Mouse (Mus musculus) c-Kit-positive CD71-negative TER-119-negative erythroid progenitor cells, embryonic 14.5 days (primary cell): ENCODE measurements around the gene Prickle1.
A peak's percentile ranks its signal among the peaks of the same experiment; 100 is the strongest.

ENCODE experiments used
- DNase-seq: peaks from one replicate; pipeline ENCODE4 v3.0.0-alpha.2; 2013; ENCODE audit warnings: low read depth

Prickle1 gene

GRCm38 (mm10) chr15:93539415-93539814 is 56.3 kb downstream of the Prickle1 start:
- no peak for DNase-seq

- DNase-seq: no peak
These were observed 57.0 kb downstream of the Prickle1 start for GRCm38 (mm10) chr15:93538551-93539205.

GRCm38 (mm10) chr15:93537745-93538144 is 57.9 kb downstream of the Prickle1 start:
- no peak for DNase-seq

DNA sequence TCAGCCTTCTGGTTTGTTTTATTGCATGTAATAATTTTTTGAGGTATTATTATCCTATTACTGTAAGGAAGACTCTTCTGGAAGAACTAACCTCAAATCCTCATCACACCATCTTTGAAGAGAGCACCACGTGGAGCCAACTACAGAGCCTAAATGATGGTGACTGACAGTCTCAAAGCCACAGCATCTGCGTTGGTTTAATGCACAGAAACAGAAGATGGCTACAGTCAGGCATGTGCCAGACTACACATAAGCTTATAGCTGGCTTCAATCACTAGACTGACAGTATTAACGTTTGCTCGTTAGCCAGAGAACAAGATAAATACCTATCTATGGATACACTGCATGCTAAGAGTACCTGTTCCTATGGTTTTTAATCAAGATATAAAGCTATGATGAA is 59.5 kb downstream of the Prickle1 start:
- DNase-seq: no peak

- DNase-seq: no peak
These were observed 65.0 kb downstream of the Prickle1 start for GRCm38 (mm10) chr15:93530703-93531032.

DNA sequence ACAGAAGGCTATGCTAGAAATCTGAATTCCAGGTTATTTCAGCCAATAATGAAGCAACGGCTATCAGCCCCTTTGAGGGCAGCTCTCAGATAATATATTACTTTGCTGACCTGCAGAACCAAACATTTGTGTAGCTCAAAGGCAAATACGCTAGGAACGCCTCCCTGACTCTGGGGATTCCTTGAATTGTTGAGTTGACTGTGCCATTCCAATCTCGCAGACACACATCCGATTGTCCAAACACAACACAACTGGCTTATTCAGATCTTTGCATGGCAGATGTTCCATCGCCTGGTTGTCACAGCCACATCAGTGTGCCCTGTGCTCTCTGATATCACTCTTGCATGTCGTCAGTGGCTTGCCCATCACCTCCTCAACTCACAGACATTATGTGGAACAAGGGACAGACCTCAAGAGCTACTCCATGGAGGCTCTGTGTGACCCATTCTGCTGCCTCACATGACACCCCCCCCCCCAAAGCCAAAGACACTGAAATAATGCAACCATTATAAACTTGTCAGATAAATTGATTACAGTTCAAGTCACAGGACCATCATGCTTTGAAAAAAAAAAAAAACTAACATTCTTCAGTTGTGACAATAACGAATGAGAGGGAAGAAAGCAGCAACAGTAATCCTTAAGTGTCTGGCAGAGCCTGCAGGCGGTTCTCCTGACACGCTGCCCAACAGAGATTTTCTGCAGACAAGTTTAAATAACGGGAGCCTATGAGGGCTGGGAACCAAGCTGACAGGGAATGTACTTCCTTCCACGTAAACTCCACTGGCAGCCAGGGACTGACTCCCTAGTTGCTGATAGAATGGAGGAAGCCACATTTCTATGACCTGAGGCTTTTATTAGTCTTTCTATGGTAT is 65.6 kb downstream of the Prickle1 start:
- DNase-seq: no peak

GRCm38 (mm10) chr15:93525305-93525917 is 70.3 kb downstream of the Prickle1 start:
- DNase-seq: no peak

GRCm38 (mm10) chr15:93521787-93522180 is 73.9 kb downstream of the Prickle1 start:
- no peak for DNase-seq

DNA sequence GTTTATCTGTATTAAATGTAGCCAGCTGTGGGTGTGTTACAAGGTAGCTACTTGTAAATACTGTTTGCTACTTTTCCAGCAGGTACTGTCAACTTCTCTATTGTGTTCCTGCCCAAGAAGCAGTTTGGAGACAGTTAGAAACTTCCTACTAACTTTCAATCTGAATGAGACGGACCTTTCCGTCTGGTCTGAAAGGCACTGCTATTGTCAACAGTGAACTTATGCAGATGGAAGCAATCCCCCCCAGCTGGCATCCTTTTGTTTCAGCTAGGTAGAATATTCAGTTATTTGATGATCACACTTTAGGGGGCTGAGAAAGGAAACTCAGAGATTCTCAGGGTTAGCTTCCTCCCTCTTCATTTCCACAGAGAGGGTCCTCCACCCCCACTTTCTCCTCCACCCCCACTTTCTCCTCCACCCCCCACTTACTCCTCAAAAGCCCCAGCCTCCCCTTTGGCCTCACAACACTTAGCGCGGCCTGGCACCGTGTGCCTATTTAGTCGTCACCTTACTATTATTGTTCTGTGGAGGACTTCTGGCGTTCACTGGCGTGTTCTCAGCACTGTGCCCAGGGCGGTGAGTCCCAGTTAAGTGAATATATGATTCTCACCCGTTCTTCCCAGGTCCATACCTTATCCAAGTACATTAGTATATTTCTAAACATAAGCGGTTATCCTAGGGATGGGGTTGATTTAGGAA is 74.5 kb downstream of the Prickle1 start:
- no peak for DNase-seq

DNA sequence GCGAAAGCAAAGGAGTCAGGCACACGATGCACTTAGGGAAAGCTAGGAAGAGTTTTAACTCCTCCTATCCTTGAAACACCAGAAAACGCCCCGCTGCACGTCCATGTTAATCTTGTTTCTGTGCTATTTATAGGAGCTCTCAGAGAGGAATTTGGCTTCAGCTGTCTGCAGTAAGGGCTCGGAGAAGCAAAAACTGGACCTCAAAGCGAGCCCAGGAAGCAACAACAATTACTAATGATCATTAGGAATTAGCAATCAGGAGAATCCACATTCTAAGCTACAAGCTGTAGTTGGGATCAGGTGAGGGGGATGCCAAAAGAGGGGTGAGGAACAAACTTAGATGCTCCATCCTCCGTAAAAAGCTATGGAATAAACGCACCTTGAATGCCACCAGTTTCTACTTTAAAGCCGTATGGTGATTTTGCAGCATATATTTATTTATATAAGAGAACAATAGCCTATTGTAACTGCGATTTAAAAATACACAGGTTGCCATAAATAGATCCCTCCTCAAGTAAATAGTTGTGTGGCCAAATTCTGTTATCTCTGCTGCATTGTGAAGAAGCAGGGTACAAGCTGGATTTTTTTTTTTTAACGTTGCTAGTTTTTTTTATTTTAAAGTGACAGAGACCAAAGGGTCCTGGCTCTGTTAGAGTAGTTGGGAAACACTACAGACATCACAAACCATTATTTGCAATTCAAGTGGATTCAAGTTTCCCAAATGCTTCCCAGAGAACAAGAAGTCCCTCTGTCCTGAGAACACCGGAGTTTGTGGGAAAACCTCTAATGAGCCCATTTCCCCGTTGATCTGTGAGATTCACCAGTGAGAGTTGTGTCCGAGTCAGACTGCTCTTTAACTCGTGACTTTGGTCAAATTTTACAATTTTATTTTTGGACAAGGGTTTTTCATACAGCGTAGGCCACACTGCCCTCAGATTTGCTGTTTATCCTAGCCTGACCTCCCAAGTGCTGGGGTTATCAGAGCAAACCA is 75.6 kb downstream of the Prickle1 start:
- no peak for DNase-seq

GRCm38 (mm10) chr15:93518941-93519835 is 76.5 kb downstream of the Prickle1 start:
- peak; percentile 49 for DNase-seq

DNA sequence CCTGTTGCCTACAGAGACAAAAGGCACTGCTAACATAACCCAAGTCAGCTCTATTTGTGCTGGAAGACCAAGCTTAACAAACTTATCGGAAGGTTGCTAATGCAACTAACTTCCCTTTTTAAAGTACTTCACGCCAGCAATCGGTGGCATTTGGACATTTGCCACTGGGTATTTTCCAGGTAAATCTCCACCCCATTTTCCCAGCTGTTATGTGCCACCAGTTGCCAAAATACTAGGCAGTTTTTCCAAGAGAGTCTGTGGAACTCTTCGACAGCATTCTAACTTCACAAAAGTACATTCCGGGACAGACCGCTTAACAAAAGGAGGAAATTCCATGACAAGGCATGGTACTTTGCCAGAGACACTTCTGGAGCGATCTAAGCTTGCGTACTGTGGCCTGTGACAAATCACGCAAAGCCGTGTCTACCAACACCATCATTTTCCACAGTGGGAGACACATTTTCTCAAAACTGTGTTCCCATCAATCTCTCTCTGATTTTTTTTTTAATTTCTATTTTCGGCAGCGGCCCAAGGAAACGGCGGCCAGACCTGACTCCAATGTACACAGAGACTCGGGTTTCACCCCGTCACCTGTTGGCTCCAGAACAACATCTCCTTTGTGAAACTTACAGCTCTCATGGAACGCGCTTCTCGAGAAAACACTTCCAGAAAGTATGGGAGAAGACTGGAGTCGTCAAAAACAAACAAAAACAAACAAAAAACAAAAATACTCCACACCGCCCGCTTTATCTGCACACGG is 77.4 kb downstream of the Prickle1 start:
- DNase-seq: no peak

GRCm38 (mm10) chr15:93517022-93517565 is 78.6 kb downstream of the Prickle1 start:
- DNase-seq: no peak

- no peak for DNase-seq
These were observed 80.4 kb downstream of the Prickle1 start for GRCm38 (mm10) chr15:93515316-93515715.

DNA sequence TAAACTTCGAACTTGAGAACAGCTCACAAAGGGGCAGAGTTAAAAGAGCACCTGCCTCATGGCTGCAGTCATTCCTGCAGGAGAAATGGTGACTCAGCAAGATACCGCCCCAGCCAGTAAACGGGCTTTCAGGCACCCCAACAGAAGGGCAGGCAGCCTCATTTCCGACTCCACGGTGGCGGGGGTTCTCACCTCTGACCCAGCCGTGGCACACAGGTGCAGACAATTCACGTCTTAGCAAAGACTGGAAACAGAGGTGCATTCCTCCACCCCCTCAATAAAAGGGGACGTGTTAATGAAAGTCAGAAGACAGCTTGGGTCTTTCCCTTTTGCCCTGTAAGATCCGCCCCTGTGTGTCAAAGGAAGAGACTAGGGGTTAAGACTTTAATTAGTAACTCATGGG is 81.8 kb downstream of the Prickle1 start:
- no peak for DNase-seq

- no peak for DNase-seq
These were observed 83.3 kb downstream of the Prickle1 start for GRCm38 (mm10) chr15:93512437-93512836.

DNA sequence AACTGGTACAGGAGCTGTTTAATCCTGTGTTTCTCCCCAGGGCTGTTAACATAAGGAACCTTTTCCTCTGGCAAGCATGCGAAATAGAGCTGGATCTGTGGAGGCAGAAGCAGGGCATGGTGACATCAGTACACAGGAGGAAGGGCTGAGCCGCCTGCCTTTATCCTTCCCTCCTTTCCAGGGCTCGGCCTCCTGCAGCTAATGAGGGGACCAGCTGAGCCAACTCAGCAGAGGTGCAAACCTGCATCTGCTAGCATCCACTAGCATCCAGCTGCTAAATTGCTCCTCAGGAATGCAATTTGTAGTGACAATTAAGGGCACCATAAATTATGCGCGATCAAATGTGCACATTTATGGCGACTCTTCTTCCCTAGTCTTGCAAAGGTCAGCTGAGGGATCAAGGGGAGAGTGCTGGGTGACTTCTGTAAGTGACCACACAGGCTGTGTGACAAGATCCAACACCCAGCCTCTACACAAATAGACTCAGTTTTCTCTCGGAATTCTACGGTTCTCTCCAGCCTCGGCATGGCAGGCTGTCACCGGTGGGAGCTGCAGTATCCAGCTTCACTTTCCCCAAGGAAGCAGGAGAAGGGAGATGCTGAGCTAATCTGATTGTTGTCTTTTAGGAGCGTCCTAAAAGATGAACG is 84.9 kb downstream of the Prickle1 start:
- no peak for DNase-seq

DNA sequence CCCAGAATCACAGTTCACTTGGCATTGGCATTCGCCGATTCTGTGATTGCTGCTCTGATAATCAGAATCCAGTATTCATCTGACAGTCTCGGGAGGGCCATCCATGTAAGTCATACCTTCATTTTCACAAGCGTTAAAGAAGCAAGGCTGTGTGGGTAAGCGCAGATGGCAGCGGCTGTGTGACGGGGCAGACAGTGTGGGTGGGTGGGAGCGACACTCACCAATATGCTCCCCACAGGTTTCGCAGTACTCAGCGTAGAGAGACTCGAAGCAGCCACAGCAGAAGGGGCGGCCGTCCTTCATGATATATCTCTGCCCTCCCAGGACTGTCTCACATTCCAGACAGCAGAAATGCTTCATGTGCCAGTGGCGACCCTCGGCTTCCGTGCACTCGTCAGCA is 90.9 kb downstream of the Prickle1 start:
- DNase-seq: no peak
